In the genomic region with DNA sequence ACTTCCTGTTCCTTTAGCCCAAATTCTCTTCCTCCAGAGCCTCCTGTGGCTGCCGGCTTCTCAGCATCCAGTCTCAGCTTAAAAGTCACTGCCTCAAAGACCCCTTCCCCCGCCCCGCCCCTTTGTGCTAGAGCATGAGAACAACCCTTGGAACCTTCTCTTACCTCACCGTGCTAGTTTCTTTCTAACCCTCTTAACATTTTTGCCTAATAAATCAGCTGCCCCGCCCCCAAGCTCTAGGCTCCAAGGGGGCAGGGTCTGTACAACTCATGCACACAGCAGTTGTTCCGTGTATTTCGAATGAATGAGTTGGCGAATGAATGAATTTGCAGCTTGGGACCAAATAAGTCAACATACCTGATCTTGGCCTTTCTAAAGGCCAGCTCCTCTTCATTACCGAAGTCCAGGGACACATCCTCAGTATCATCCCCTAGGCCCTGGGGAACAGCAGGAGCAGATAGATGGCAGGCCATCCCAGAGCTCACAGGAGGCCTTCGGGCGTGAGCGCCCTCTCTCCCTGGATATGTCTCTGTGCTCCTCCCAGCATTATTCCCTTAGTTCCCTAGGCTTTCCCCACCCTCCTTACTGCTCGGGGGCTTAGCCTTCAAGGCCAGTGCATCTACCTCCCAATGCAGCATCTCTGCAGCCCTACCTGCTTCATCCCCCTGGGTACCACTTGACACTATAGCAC, we compare ENCODE assay signal across 8 mouse cellular contexts. TPM values are rescaled to one million over a fixed set of nuclear protein-coding genes. Genes with fewer than 3 reads are reported as not detected.
DNase-seq lines count a peak whose midpoint lies in the region; ATAC-seq and TF ChIP-seq lines count a peak whose summit lies in the region.
"Had no signal": no experiment of that assay in that cellular context is flagged by ENCODE, and none has a peak within 500 bp of the region (broad histone marks: within the 10 kb centered on the region; RNA-seq: fewer than 3 reads in every experiment).

No protein-coding gene starts in this region.

- 42% methylated on average over 13 of the region's 13 CpGs for WGBS in liver, embryonic 11.5 days
- WGBS in embryonic facial prominence, embryonic 12.5 days = 17% methylated on average over 13 of the region's 13 CpGs
- 21% methylated on average over 13 of the region's 13 CpGs for WGBS in limb, embryonic 10.5 days
- 59% methylated on average over 13 of the region's 13 CpGs for WGBS in small intestine, adult 2 months
- WGBS in thymus, adult 2 months = 90% methylated on average over 13 of the region's 13 CpGs
- 43% methylated on average over 13 of the region's 13 CpGs for WGBS in lung, adult 2 months

- H3K27ac ChIP-seq in liver, embryonic 11.5 days (ENCODE audit: low read depth, low read length) = no peak overlapping the region
- peak overlapping the region; percentile 77 for H3K27ac ChIP-seq in embryonic facial prominence, embryonic 12.5 days
- peak overlapping the region; percentile 88 for H3K27ac ChIP-seq in limb, embryonic 10.5 days
- no peak overlapping the region for H3K27ac ChIP-seq in small intestine, adult 2 months (ENCODE audit: insufficient read depth, low read depth, low read length)
- no peak overlapping the region for H3K27ac ChIP-seq in thymus, adult 2 months (ENCODE audit: control insufficient read depth, insufficient read depth, low read length)

- no peak for TF ChIP-seq POLR2A in small intestine, adult 2 months (IDR thresholded peaks at IDR 0.05; ENCODE audit: low read depth, low read length)
- no peak for TF ChIP-seq POLR2A in thymus, adult 2 months (IDR thresholded peaks at IDR 0.05; ENCODE audit: control insufficient read depth, extremely low read depth, insufficient read depth, low read length, poor library complexity)
- no peak for TF ChIP-seq POLR2A in lung, adult 2 months (IDR thresholded peaks at IDR 0.05; ENCODE audit: borderline replicate concordance, extremely low read depth, low read depth, low read length)

- no peak for ATAC-seq in liver, embryonic 11.5 days (replicated peaks; ENCODE audit: low FRiP score)
- peak; percentile 39 for ATAC-seq in embryonic facial prominence, embryonic 12.5 days (ENCODE audit: insufficient number of reproducible peaks, insufficient read depth, low FRiP score, low TSS enrichment)

- peak overlapping the region; percentile 58 for H3K4me2 ChIP-seq in liver, embryonic 11.5 days
- peak overlapping the region; percentile 72 for H3K4me2 ChIP-seq in embryonic facial prominence, embryonic 12.5 days (replicated peaks)

- no peaks in the 10 kb centered on the region for H3K9me3 ChIP-seq in liver, embryonic 11.5 days (ENCODE audit: control insufficient read depth, low read length)
- H3K9me3 ChIP-seq in embryonic facial prominence, embryonic 12.5 days = no peaks in the 10 kb centered on the region
- H3K9me3 ChIP-seq in limb, embryonic 10.5 days (replicated peaks) = no peaks in the 10 kb centered on the region
- H3K9me3 ChIP-seq: megakaryocyte, embryonic 14.5 days had no signal

- no peaks in the 10 kb centered on the region for H3K36me3 ChIP-seq in liver, embryonic 11.5 days (ENCODE audit: control insufficient read depth, insufficient read depth, low read length)
- no peaks in the 10 kb centered on the region for H3K36me3 ChIP-seq in embryonic facial prominence, embryonic 12.5 days
- 0 out of 2 replicates have a peak, but pooled peaks cover 3% of the 10 kb centered on the region for H3K36me3 ChIP-seq in limb, embryonic 10.5 days
- H3K36me3 ChIP-seq in small intestine, adult 2 months (ENCODE audit: control insufficient read depth, insufficient read depth, low read length) = no peaks in the 10 kb centered on the region
- no peaks in the 10 kb centered on the region for H3K36me3 ChIP-seq in thymus, adult 2 months (ENCODE audit: control insufficient read depth, insufficient read depth, low read length)

- TF ChIP-seq CTCF in small intestine, adult 2 months (IDR thresholded peaks at IDR 0.05; ENCODE audit: extremely low read depth, insufficient read length, insufficient replicate concordance, low read depth, low read length) = no peak
- no peak for TF ChIP-seq CTCF in thymus, adult 2 months (IDR thresholded peaks at IDR 0.05; ENCODE audit: borderline replicate concordance, control insufficient read depth, extremely low read depth, insufficient read depth, low read length, poor library complexity)
- TF ChIP-seq CTCF in lung, adult 2 months (IDR thresholded peaks at IDR 0.05; ENCODE audit: insufficient read depth, low read length) = no peak

- peaks cover 5% of the 10 kb centered on the region; the same call in 1 of the 2 replicates for H3K4me1 ChIP-seq in liver, embryonic 11.5 days (replicated peaks; ENCODE audit: control insufficient read depth, insufficient read depth, low read length)
- H3K4me1 ChIP-seq in embryonic facial prominence, embryonic 12.5 days = peaks cover 19% of the 10 kb centered on the region
- peaks cover 25% of the 10 kb centered on the region for H3K4me1 ChIP-seq in limb, embryonic 10.5 days
- peaks cover 21% of the 10 kb centered on the region for H3K4me1 ChIP-seq in small intestine, adult 2 months (ENCODE audit: control insufficient read depth, insufficient read depth, insufficient read length, low read length)
- H3K4me1 ChIP-seq in thymus, adult 2 months (replicated peaks; ENCODE audit: control insufficient read depth, insufficient read depth, low read length) = no peaks in the 10 kb centered on the region; the same call in 1 of the 2 replicates
- peaks cover 4% of the 10 kb centered on the region; the same call in 1 of the 2 replicates for H3K4me1 ChIP-seq in lung, adult 2 months (ENCODE audit: control insufficient read depth, insufficient read depth, low read length)

- H3K9ac ChIP-seq in liver, embryonic 11.5 days (ENCODE audit: low read depth, low read length) = 0 out of 2 replicates have a peak overlapping the region, but pooled peaks have one; percentile 9
- peak overlapping the region; percentile 57 for H3K9ac ChIP-seq in embryonic facial prominence, embryonic 12.5 days

- no peak for DNase-seq in liver, embryonic 11.5 days (ENCODE audit: low spot score)
- no peak for DNase-seq in liver
- DNase-seq in limb, embryonic 10.5 days (ENCODE audit: low spot score) = peak; percentile 45
- no peak for DNase-seq in thymus, adult 2 months
- no peak for DNase-seq in lung, adult 2 months

- no peaks in the 10 kb centered on the region for H3K27me3 ChIP-seq in liver, embryonic 11.5 days (replicated peaks; ENCODE audit: control insufficient read depth, insufficient read depth, low read length)
- no peaks in the 10 kb centered on the region for H3K27me3 ChIP-seq in embryonic facial prominence, embryonic 12.5 days
- no peaks in the 10 kb centered on the region for H3K27me3 ChIP-seq in limb, embryonic 10.5 days (ENCODE audit: low read depth, poor library complexity, severe bottlenecking)
- no peaks in the 10 kb centered on the region for H3K27me3 ChIP-seq in small intestine, adult 2 months (ENCODE audit: control insufficient read depth, insufficient read depth, low read length)
- no peaks in the 10 kb centered on the region for H3K27me3 ChIP-seq in thymus, adult 2 months (ENCODE audit: control insufficient read depth, insufficient read depth, low read length)

- peak overlapping the region; percentile 31 for H3K4me3 ChIP-seq in liver, embryonic 11.5 days (ENCODE audit: low read depth, low read length)
- peak overlapping the region; percentile 57 for H3K4me3 ChIP-seq in embryonic facial prominence, embryonic 12.5 days
- H3K4me3 ChIP-seq in limb, embryonic 10.5 days = peak overlapping the region; percentile 55
- H3K4me3 ChIP-seq in small intestine, adult 2 months (ENCODE audit: low read depth, low read length) = peak overlapping the region; percentile 33
- H3K4me3 ChIP-seq in thymus, adult 2 months (ENCODE audit: control insufficient read depth, insufficient read depth, low read length) = no peak overlapping the region
- H3K4me3 ChIP-seq in lung, adult 2 months (replicated peaks; ENCODE audit: extremely low read depth, low read depth, low read length) = no peak overlapping the region
- H3K4me3 ChIP-seq: megakaryocyte, embryonic 14.5 days had no signal

RNA-seq across cellular contexts. Expression of gene Tvp23a, which starts 0.4 kb away (rescaled TPM):
- polyA plus RNA-seq in liver, embryonic 11.5 days (2014; fragmentation: Nextera tagmentation; extraction: Ambion mirVana) = 4.6 and 4.9 TPM in 2 replicates
- 29.3 and 30.4 TPM in 2 replicates for polyA plus RNA-seq in embryonic facial prominence, embryonic 12.5 days (2016; fragmentation: Nextera tagmentation; extraction: Ambion mirVana)
- polyA plus RNA-seq in limb, embryonic 10.5 days (2016; fragmentation: Nextera tagmentation; extraction: Ambion mirVana) = 15.9 and 22.7 TPM in 2 replicates
- 0.88 and 1.4 TPM in 2 replicates for polyA plus RNA-seq in small intestine, adult 2 months (2012; rRNA removed)
- polyA plus RNA-seq in thymus, adult 2 months (2012; rRNA removed) = 3.2 and 3.7 TPM in 2 replicates
- polyA plus RNA-seq in lung, adult 2 months (2012; rRNA removed) = 0.63 and 1.2 TPM in 2 replicates

RNA-seq across cellular contexts. Expression of gene Ciita, which starts 33.1 kb away (rescaled TPM):
- 0.05 and 0.14 TPM in 2 replicates for polyA plus RNA-seq in liver, embryonic 11.5 days (2014; fragmentation: Nextera tagmentation; extraction: Ambion mirVana)
- polyA plus RNA-seq in embryonic facial prominence, embryonic 12.5 days (2016; fragmentation: Nextera tagmentation; extraction: Ambion mirVana) = 0.36 and 0.57 TPM in 2 replicates
- 0.09 and 0.19 TPM in 2 replicates for polyA plus RNA-seq in limb, embryonic 10.5 days (2016; fragmentation: Nextera tagmentation; extraction: Ambion mirVana)
- 5.9 and 17.0 TPM in 2 replicates for polyA plus RNA-seq in small intestine, adult 2 months (2012; rRNA removed)
- 30.1 and 31.5 TPM in 2 replicates for polyA plus RNA-seq in thymus, adult 2 months (2012; rRNA removed)
- 13.2 and 13.3 TPM in 2 replicates for polyA plus RNA-seq in lung, adult 2 months (2012; rRNA removed)

RNA-seq across cellular contexts. Expression of gene Nubp1, which starts 35.0 kb away (rescaled TPM):
- 69.9 and 78.0 TPM in 2 replicates for polyA plus RNA-seq in liver, embryonic 11.5 days (2014; fragmentation: Nextera tagmentation; extraction: Ambion mirVana)
- polyA plus RNA-seq in embryonic facial prominence, embryonic 12.5 days (2016; fragmentation: Nextera tagmentation; extraction: Ambion mirVana) = 61.8 and 68.7 TPM in 2 replicates
- 92.0 and 94.8 TPM in 2 replicates for polyA plus RNA-seq in limb, embryonic 10.5 days (2016; fragmentation: Nextera tagmentation; extraction: Ambion mirVana)
- polyA plus RNA-seq in small intestine, adult 2 months (2012; rRNA removed) = 11.1 and 20.3 TPM in 2 replicates
- polyA plus RNA-seq in thymus, adult 2 months (2012; rRNA removed) = 62.3 and 67.4 TPM in 2 replicates
- 25.9 and 31.0 TPM in 2 replicates for polyA plus RNA-seq in lung, adult 2 months (2012; rRNA removed)

RNA-seq across cellular contexts. Expression of gene Tekt5, which starts 51.4 kb away (rescaled TPM):
- polyA plus RNA-seq in liver, embryonic 11.5 days (2014; fragmentation: Nextera tagmentation; extraction: Ambion mirVana) = 0.16 TPM in 1 of 2 replicates, not detected in the other
- not detected in 2 replicates for polyA plus RNA-seq in embryonic facial prominence, embryonic 12.5 days (2016; fragmentation: Nextera tagmentation; extraction: Ambion mirVana)
- polyA plus RNA-seq in limb, embryonic 10.5 days (2016; fragmentation: Nextera tagmentation; extraction: Ambion mirVana) = not detected in 2 replicates
- polyA plus RNA-seq in small intestine, adult 2 months (2012; rRNA removed) = 0.08 TPM in 1 of 2 replicates, not detected in the other
- polyA plus RNA-seq in thymus, adult 2 months (2012; rRNA removed) = 1.4 and 1.7 TPM in 2 replicates
- 6.8 and 9.2 TPM in 2 replicates for polyA plus RNA-seq in lung, adult 2 months (2012; rRNA removed)

Comparison
In these comparisons a context has a peak if more than half of its experiments do, and no peak if none do; other contexts are left out.
1. H3K27ac ChIP-seq: peak in embryonic facial prominence, embryonic 12.5 days (single experiment) and limb, embryonic 10.5 days (single experiment); none in liver, embryonic 11.5 days (single experiment), small intestine, adult 2 months (single experiment) and thymus, adult 2 months (single experiment).
2. H3K4me3 ChIP-seq: peak in liver, embryonic 11.5 days (single experiment), embryonic facial prominence, embryonic 12.5 days (single experiment), limb, embryonic 10.5 days (single experiment) and small intestine, adult 2 months (single experiment); none in thymus, adult 2 months (single experiment) and lung, adult 2 months (single experiment).